Mouse (Mus musculus): ENCODE measurements at regions not wholly inside any gene's neighbourhood (a gene's known extent, or its start where the extent isn't known, plus 50 kb on each side); places are given as distances from the start of the nearest gene placed in this dataset.

DNA sequence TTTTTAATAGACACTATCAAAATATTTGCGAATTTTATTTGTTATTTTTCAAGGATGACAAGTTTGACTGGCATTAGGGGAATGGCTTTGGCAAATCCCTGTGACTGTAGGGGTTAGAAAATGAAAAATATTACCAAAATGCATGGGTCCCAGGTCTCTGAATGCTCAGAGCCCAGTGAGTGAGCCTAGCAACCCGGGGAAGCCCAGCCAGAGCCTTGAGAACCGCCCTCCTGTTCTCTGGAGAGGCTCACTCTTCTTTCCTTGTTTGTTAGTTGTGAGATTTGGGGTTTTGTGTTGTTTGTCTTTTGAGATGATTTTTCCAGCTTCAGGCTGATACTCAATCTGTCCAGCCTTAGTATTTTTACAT, 187.4 kb upstream of the Marcks start:
- TF ChIP-seq POLR2AphosphoS5 (IDR thresholded peaks at IDR 0.05; ENCODE audit: borderline replicate concordance, low read depth, low read length) (no peak), POLR2AphosphoS2 (IDR thresholded peaks at IDR 0.05; ENCODE audit: low read length) (no peak), POLR2A (IDR thresholded peaks at IDR 0.05; ENCODE audit: control insufficient read depth in 1 of 2, insufficient read depth in 1 of 2, low read depth in 1 of 2, low read length in 2 of 2, poor library complexity in 1 of 2) (no peak), CTCF (IDR thresholded peaks at IDR 0.05 in 2 of 3, conservative IDR thresholded peaks at IDR 0.05 in 1 of 3; ENCODE audit: control insufficient read depth in 1 of 3, insufficient read depth in 1 of 3, low read depth in 2 of 3, low read length in 3 of 3, poor library complexity in 1 of 3, severe bottlenecking in 1 of 3) (no peak), GATA1 (IDR thresholded peaks at IDR 0.05; ENCODE audit: low read depth, low read length) (no peak), SIN3A (IDR thresholded peaks at IDR 0.05; ENCODE audit: low read length) (no peak), SMC3 (IDR thresholded peaks at IDR 0.05; ENCODE audit: low read depth, low read length) (no peak), EP300 (IDR thresholded peaks at IDR 0.05; ENCODE audit: low read depth in 1 of 2, low read length in 2 of 2) (no peak), E2F4 (IDR thresholded peaks at IDR 0.05; ENCODE audit: borderline replicate concordance, low read depth, low read length) (no peak), ZC3H11A (IDR thresholded peaks at IDR 0.05; ENCODE audit: low read depth, low read length) (no peak), MEF2A (IDR thresholded peaks at IDR 0.05; ENCODE audit: extremely low read depth, insufficient replicate concordance, low read depth, low read length, poor library complexity, severe bottlenecking) (no peak), CHD2 (IDR thresholded peaks at IDR 0.05; ENCODE audit: low read length) (no peak), ZMIZ1 (IDR thresholded peaks at IDR 0.05; ENCODE audit: low read depth, low read length) (no peak)
